Mouse (Mus musculus) thymus, adult 2 months (tissue): ENCODE results near the gene Il16. TPM values are rescaled to one million over a fixed set of nuclear protein-coding genes. Genes with fewer than 3 reads are reported as not detected.
A peak's percentile ranks its signal among the peaks of the same experiment; 100 is the strongest.

Experiments used
- DNase-seq: peaks from one replicate; pipeline ENCODE4 v3.0.0; 2021
- H3K27ac ChIP-seq: fragments of 200-500 bp; 2 replicates; pipeline ENCODE4 v1.5.1; 2012; ENCODE audit warnings: low read length, control low read depth; ENCODE audit not compliant: control insufficient read depth, insufficient read depth
- H3K27me3 ChIP-seq: fragments of 200-500 bp; 2 replicates; pipeline ENCODE4 v1.6.1; 2012; ENCODE audit warnings: mild to moderate bottlenecking, low read length, moderate library complexity, mixed read lengths; ENCODE audit not compliant: control insufficient read depth, insufficient read depth
- H3K36me3 ChIP-seq: fragments of 200-500 bp; 2 replicates; pipeline ENCODE4 v1.6.1; 2012; ENCODE audit warnings: mild to moderate bottlenecking, low read length, moderate library complexity; ENCODE audit not compliant: control insufficient read depth, insufficient read depth
- H3K4me1 ChIP-seq: fragments of 200-500 bp; replicated peaks from 2 replicates; pipeline ENCODE4 v1.6.1; 2012; ENCODE audit warnings: low read length; ENCODE audit not compliant: control insufficient read depth, insufficient read depth
- H3K4me3 ChIP-seq: fragments of 200-500 bp; 2 replicates; pipeline ENCODE4 v1.5.1; 2012; ENCODE audit warnings: mild to moderate bottlenecking, low read length, control low read depth, moderate library complexity; ENCODE audit not compliant: control insufficient read depth, insufficient read depth
- CTCF ChIP-seq: fragments of 200-500 bp; IDR thresholded peaks from 2 replicates; pipeline ENCODE4 v1.5.1; 2012; ENCODE audit warnings: mild to moderate bottlenecking, control low read depth, low read length, moderate library complexity, borderline replicate concordance; ENCODE audit not compliant: control insufficient read depth, poor library complexity, insufficient read depth; ENCODE audit errors: extremely low read depth
- POLR2A ChIP-seq: fragments of 200-500 bp; IDR thresholded peaks from 2 replicates; pipeline ENCODE4 v1.6.1; 2012; ENCODE audit warnings: mild to moderate bottlenecking, low read length, control low read depth, moderate library complexity; ENCODE audit not compliant: control insufficient read depth, poor library complexity, insufficient read depth; ENCODE audit errors: extremely low read depth
- WGBS: fragments of 180-500 bp; shearing (Covaris S2); methylation state at CpG from one replicate; pipeline ENCODE4 v1.1.7; 2018; 5-methylcytosine and 5-hydroxymethylcytosine counted together
- polyA plus RNA-seq: library from polyadenylated mRNA; depleted of rRNA; stranded (reverse); fragments of >200 nt; gene quantifications from 2 replicates; pipeline ENCODE4 v1.2.3, GENCODE M21; 2012

Gene Il16
- polyA plus RNA-seq, 1 experiment = 162 TPM

DNA sequence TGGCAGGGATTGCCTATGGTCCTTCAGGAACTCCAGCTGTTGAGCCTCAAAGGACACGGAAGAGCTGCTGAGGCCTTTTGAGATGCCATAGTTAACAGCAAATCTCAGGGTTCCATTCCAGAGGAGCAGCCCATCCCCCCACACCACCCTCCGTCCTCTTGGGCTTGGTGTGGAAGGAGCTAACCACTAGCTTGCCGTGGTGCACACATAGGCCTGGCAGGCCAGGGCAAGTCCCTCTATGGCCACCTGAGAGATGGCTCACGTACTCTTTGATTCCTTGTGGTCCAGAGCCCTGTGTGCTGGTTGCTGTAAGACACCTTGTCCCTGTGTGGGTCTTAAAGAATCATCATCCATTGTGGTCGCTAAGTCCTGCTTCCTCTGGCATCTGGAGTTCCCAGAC, 104.9 kb downstream of the Il16 start:
- 92% methylated on average over 5 of the region's 5 CpGs for WGBS
- Histone ChIP-seq H3K27me3 (no peaks in the 10 kb centered on the region), H3K36me3 (peaks cover 40% of the 10 kb centered on the region), H3K27ac (no peak overlapping the region), H3K4me1 (peaks cover 10% of the 10 kb centered on the region), H3K4me3 (no peak overlapping the region)
- no peak for TF ChIP-seq POLR2A
- no peak for TF ChIP-seq CTCF
- no peak for DNase-seq

DNA sequence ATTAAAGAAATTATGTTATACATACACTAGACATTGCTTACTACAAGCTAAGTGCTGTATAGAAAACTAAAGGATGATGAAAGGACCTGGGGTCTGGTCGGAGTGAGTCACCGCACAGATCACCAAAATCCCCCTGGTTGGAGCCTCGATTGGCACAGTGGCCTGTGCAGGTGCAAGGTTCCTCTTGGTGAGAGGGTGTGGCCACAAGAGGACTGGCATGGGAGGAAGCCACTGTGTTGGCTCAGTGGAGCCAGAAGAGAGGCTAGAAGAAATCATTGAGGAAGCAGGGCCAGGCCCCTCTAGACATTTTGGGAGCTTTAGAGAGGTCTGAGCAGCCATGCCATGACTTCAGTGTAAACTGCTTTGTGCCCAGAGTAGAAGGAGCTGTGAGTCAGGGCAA, 106.4 kb downstream of the Il16 start:
- H3K4me1 ChIP-seq = peaks cover 10% of the 10 kb centered on the region
- peak overlapping the region; percentile 0 for H3K27ac ChIP-seq
- no peak for DNase-seq
- H3K36me3 ChIP-seq = peaks cover 25% of the 10 kb centered on the region
- no peak for TF ChIP-seq POLR2A
- 19% methylated on average over 3 of the region's 3 CpGs for WGBS
- H3K4me3 ChIP-seq = no peak overlapping the region
- H3K27me3 ChIP-seq = no peaks in the 10 kb centered on the region

DNA sequence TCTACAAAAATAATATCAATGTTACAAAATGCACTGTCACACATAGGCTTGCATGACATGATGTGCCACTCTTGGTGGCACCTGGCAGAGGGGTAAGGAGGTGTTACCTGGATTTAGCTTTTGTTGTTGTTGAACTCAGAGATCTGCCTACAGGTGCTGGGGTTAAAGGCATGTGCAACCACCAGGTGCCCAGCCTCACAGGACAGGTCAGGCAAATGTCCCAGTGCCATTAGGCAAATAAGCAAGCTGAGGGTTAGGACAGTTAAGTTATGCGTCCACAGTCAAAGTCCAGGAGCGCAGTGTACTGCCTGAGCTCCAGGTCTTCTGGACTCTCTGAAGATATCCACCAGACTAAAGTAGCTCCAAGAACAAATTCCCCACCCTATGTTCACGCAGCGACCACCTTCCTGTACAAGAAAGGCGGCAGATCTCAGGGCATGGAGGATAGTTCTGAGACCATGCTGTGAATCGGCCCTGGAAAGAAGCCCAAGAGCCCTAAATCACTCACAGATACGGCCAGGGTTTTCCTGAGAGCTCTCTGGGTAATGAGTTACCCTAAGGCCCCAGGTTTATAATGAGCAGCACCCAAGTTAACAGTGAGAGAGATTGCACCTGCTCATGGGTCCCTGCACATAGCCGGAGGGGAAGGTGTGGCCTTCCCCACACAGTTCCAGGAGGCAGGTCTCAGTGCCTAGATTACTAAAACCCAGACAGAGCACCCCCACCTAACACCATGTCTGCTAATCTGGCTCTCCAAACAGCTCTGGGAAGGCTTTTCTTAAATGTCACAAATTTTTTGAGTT, 107.5 kb downstream of the Il16 start:
- H3K4me3 ChIP-seq = no peak overlapping the region
- peaks cover 14% of the 10 kb centered on the region for H3K36me3 ChIP-seq
- DNase-seq = no peak
- H3K27ac ChIP-seq = no peak overlapping the region
- H3K4me1 ChIP-seq = peaks cover 15% of the 10 kb centered on the region
- 97% methylated on average over 8 of the region's 8 CpGs for WGBS
- no peaks in the 10 kb centered on the region for H3K27me3 ChIP-seq
- TF ChIP-seq CTCF = no peak
- no peak for TF ChIP-seq POLR2A

GRCm38 (mm10) chr7:83636425-83636824, 109.1 kb downstream of the Il16 start:
- Histone ChIP-seq H3K36me3 (no peaks in the 10 kb centered on the region; the same call in 1 of the 2 replicates), H3K4me1 (peaks cover 23% of the 10 kb centered on the region), H3K4me3 (no peak overlapping the region), H3K27ac (no peak overlapping the region), H3K27me3 (no peaks in the 10 kb centered on the region)
- no peak for DNase-seq
- 98% methylated on average over 8 of the region's 8 CpGs for WGBS
- TF ChIP-seq CTCF = no peak
- no peak for TF ChIP-seq POLR2A

- DNase-seq = no peak
- 96% methylated on average over 2 of the region's 2 CpGs for WGBS
- H3K4me3 ChIP-seq = no peak overlapping the region
- H3K27ac ChIP-seq = no peak overlapping the region
- no peaks in the 10 kb centered on the region; the same call in 1 of the 2 replicates for H3K36me3 ChIP-seq
- H3K27me3 ChIP-seq = no peaks in the 10 kb centered on the region
- H3K4me1 ChIP-seq = peaks cover 23% of the 10 kb centered on the region
- no peak for TF ChIP-seq POLR2A
- TF ChIP-seq CTCF = no peak
Observed at GRCm38 (mm10) chr7:83635726-83636125, 109.8 kb downstream of the Il16 start.

DNA sequence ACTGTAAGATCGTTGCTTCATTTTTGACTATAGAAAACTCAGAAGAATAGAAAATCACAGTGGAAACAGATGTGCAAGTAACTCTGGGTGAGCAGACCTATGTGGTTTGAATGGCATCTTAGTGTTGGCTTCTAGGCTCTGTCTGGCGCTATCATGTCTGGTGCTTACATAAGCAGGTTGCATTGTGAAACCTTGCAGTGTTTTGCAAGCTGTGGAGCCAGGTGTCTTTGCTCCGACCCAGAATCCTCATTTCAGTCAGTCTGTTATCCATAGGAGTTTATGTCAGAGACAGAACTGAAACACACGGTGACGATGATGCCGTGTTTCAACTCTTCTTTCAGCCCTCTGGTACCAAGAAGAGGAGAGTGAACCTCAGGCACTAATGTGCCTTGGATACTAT, 111.7 kb downstream of the Il16 start:
- Histone ChIP-seq H3K4me3 (no peak overlapping the region), H3K36me3 (no peaks in the 10 kb centered on the region), H3K27ac (no peak overlapping the region), H3K4me1 (peaks cover 13% of the 10 kb centered on the region), H3K27me3 (no peaks in the 10 kb centered on the region)
- no peak for TF ChIP-seq CTCF
- no peak for TF ChIP-seq POLR2A
- no peak for DNase-seq
- WGBS = 88% methylated on average over 6 of the region's 6 CpGs

DNA sequence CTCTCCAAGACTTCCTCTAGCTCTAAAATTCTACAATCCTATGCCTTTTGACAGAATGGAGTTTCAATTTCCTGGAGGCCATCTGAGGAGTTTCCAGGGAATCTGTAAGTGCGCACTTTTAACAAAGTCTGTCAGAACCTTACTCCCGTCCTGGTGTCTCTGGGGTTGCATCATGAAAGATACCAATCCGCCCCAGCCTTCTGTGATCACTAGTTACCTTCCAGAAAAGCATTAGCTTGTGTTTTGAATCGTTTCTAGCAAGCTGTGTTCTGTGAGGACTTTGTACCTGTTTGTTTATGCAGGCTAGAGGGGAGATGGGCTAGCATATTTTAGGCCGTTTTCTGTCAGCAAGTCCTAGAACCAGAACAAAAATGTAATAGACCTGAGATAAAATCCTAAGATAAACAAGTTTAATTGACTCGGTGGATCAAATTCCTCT, 112.8 kb downstream of the Il16 start:
- Histone ChIP-seq H3K27ac (no peak overlapping the region), H3K4me3 (no peak overlapping the region), H3K4me1 (peaks cover 14% of the 10 kb centered on the region), H3K27me3 (no peaks in the 10 kb centered on the region), H3K36me3 (no peaks in the 10 kb centered on the region)
- no peak for DNase-seq
- 84% methylated on average over 6 of the region's 6 CpGs for WGBS
- TF ChIP-seq CTCF (no peak), POLR2A (no peak)
